Mouse (Mus musculus) urinary bladder, postnatal 14 days (tissue): Measurements from ENCODE around the gene Rbpj.

Experiments used
- DNase-seq: peaks from one replicate; pipeline ENCODE4 v3.0.0; 2021; ENCODE audit warnings: low spot score

Gene Rbpj

GRCm38 (mm10) chr5:53469098-53469776, 3.3 kb downstream of the Rbpj start:
- DNase-seq = peak; percentile 29

- DNase-seq = peak; percentile 19
Measured at GRCm38 (mm10) chr5:53469777-53470131, 3.8 kb downstream of the Rbpj start.

- DNase-seq = no peak
Measured at GRCm38 (mm10) chr5:53470141-53471079, 4.5 kb downstream of the Rbpj start.

DNA sequence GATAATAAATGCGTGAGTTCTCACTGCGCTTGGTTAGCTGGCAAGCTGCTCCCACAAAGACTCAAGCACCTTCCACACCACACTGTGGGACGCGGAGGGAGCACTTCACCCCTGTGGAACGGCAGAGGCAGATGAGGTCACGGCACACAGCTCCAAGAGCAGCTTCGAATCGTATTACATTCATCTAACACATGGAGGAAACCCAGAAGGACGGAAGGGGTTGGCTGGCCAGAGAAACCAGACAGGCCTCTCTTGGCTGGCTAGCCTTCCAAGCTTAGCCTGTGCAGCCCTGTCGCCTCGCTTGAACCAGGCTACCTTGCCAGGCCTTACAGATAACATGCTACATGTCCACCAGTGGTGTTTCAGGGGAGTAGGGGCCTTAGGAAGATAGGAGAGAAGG, 6.5 kb downstream of the Rbpj start:
- peak; percentile 16 for DNase-seq

DNA sequence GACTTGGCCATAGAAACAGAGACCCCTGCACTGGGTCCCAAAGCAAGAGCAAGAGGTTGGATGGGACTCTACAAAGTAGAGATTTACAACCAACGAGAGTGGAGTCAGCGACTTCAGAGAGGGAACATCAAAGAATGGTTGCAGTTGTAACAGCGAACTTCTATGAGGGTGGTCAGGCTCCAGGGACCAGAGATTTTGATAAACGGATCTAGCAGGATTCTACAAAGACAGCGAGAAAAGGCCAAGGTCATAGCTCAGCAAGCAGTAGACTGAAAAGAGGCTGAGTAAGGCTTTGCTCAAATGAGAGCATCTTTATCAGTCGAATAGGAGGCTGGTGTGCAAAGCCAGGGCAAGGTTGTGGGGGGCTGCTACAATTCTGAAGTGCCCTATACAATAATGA, 13.2 kb downstream of the Rbpj start:
- no peak for DNase-seq

GRCm38 (mm10) chr5:53479891-53480290, 13.9 kb downstream of the Rbpj start:
- no peak for DNase-seq

- DNase-seq = peak; percentile 43
Measured at GRCm38 (mm10) chr5:53481021-53481420, 15.1 kb downstream of the Rbpj start.

DNA sequence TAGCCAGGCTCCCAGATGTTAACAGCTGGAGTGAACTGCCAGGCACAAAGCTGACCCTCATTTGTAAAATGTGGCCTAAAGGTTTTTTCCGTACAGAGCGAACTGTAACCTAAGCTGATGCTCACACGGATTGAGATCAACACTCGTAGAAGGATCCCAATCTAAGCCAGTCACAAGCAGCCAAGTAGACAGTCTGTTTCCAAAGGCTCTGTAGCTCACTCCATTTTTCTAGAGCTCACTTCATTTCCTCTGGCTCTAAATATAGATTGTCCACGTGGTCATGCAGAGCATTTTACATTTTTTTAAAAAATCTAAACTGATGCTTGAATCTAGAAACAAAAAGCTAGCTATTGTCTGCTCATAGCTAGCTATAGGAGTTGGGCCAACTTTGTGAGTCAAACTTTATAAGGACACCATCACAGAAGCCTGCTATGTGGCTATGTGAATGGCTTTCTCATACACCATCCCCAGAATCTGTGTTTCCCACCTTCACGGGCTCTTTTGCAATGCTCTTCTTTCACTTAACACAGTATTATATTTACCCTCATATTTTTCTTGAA, 19.2 kb downstream of the Rbpj start:
- no peak for DNase-seq

GRCm38 (mm10) chr5:53485934-53486475, 20.1 kb downstream of the Rbpj start:
- DNase-seq = no peak

GRCm38 (mm10) chr5:53486966-53487592, 21.1 kb downstream of the Rbpj start:
- DNase-seq = no peak

DNA sequence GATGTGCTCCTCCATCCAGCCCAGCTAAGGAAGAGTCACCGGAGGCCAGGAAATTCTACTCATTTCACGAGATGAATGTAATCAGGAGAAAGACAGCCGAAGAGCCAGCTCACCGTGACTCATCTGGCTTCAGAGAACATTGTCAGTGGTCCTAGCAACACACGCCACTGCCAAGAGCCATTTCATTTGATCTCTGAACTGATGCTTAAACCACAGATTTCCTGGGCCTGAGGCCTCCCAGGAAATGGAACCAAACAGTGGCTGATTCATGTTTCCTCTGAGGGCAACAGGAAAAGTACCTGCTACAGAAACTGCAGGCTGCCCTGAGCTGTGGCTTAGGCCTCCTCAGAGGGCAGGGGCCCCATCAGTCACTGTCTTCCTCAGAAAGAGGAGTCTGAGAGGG, 24.7 kb downstream of the Rbpj start:
- peak; percentile 41 for DNase-seq

DNA sequence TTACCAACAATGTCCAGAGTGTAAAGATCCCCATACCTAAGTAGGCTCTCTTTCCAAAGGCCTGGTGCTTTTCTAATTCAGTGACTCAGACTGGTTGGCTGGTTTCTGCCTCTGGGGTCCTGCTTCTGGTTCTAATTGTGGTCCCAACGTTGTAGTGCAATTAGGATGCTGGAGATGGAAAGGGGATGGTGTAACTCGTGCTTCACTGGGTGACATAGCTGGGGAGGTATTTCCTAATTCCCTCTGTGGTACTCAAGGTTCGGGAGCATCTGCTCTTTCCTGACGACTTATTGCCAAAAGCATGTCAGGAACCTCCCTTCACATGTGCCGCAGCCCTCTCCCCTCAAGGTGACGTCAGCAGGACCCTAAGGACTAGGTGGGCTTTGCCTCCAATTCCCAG, 27.8 kb downstream of the Rbpj start:
- DNase-seq = no peak

DNA sequence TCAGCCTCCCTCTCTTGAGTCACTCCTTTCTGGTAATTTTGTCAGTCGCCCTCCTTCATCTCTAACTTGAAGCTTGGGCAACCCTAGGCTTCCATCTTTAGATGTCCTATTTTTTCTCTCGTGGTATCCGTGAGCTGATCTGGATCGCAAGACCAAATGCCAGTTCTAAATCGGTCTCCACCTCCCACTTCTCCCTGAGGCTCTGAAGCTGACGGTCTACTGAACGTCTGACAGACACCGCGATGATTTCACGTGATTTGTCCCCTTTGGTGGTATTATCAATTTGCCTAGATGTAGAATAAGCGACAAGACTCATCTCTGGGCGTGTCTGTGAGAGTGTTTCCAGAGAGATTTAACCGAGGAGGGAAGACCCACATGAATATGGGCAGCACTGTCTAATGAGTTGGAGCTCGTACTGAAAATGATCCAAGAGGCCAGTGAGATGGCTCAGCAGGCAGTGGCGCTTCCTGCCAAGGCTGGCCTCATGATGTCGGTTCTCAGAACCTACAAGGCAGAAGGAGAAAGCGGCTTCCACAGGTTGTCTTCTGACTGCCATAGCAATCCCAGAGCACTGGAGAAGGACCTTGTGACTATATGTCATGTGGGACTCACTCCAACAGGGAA, 28.7 kb downstream of the Rbpj start:
- no peak for DNase-seq

DNA sequence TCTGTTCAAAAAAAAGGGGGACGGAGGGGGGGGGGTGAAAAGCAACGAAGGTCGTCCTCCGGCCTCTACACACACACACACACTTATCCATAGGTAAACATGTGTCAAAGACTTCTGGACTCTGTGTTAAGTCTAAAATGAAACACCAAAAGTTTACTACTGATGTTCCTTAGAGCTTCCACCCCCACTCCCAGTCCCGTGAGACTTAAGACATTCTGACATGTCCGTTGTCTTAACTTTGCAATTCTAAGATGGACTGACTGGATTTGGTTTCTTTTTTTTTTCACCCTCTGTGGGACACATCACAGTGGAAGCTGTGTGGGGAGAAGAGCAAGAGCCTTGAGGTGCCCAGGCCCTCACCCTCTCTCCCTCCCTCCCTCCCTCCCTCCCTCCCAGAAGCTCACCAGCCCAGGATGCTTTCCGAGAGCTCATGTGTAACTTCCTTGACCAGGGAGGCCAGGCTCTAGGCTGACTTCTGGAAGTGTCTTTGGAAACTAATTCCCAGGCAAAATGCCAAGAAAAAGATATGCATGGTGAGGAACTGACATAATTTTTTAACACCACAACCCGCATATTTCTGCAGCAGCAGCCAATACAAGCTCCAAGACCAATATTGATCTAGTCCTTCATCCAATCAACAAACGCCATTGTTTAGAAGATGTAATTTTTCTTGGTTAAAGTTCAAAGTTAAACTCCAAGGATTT, 31.0 kb downstream of the Rbpj start:
- DNase-seq = no peak

- no peak for DNase-seq
Measured at GRCm38 (mm10) chr5:53499571-53499970, 33.6 kb downstream of the Rbpj start.

- no peak for DNase-seq
Measured at GRCm38 (mm10) chr5:53500509-53501145, 34.7 kb downstream of the Rbpj start.

- no peak for DNase-seq
Measured at GRCm38 (mm10) chr5:53503261-53503660, 37.3 kb downstream of the Rbpj start.

- DNase-seq = no peak
Measured at GRCm38 (mm10) chr5:53505751-53506150, 39.8 kb downstream of the Rbpj start.

DNA sequence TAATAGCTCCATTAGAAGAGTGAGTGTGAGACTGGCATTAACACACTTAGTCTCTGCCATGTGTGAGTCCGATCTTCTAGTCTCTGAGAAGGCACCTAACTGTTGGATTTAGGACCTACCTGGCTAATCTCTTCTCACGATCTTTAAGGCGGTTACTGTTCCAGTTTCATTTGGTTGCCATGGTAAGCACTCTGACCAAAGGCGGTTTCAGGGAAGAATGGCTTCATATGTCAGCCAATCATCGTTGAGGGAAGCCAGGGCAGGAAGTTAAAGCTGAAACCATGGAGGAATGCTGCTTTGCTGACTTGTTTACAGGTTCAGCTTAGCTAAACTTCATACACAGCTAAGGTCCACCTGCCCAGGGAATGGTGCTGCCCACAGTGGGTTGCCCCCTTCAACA, 41.4 kb downstream of the Rbpj start:
- DNase-seq = no peak

DNA sequence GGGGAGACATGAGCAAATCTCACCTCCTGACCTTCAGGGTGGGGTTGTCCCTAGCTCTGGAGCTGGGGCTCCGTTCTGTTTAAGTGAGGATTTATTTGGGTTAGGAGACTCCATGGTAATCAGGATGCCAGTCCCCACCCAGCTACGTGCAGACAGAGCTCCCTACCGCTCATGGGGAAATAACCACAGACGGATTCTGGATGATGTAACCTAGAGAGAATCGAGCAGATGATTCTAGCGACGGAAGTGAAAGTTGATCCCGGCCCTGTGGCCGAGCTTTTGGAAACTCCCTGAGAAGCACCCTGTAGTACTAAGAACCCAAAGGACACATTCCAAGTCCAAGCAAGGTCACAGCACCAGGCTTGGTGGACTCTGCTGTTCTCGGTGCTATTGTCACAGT, 43.5 kb downstream of the Rbpj start:
- peak; percentile 8 for DNase-seq

DNA sequence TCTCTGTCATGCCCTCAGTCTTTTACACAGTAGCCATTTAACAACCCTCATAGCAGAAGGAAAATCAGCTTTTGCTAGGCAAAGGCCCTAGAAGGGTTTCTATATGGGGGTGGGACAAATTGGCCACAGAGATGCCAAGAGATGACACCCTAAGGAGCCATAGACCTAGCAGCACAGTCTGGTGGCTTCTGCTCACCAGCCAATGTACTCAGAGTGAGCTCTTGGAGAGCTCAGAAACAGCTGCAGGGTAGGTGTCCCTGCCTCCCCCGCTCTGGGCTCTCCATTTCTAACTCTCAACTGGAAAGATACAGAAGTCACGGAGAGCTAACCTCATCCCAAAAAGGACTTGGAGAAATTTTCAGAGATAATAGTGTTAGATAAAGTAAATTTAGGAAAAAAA, 44.0 kb downstream of the Rbpj start:
- no peak for DNase-seq
